Mouse (Mus musculus) MEL (cell line): ENCODE data around the gene Cpped1. TPM values are rescaled to one million over a fixed set of nuclear protein-coding genes. Genes with fewer than 3 reads are reported as not detected.

Experiments
- DNase-seq: peaks from one replicate; pipeline ENCODE4 v3.0.0; 2011; ENCODE audit warnings: low read depth, low spot score
- H3K27ac ChIP-seq: 2 replicates; pipeline ENCODE4 v1.5.1; 2012; ENCODE audit warnings: low read depth, mild to moderate bottlenecking, control low read depth, low read length, moderate library complexity; ENCODE audit not compliant: control insufficient read depth
- H3K27me3 ChIP-seq, 2 experiments: fragments of 150-350 bp in 1 of 2; sonication (generic) in 1 of 2; 2 replicates each; pipeline ENCODE4 v1.6.1; 2012; ENCODE audit warnings: low read length in 2 of 2, mild to moderate bottlenecking in 2 of 2, improper control_type of control experiment in 1 of 2, moderate library complexity in 1 of 2; ENCODE audit not compliant: insufficient read depth in 2 of 2, control insufficient read depth in 1 of 2
- H3K36me3 ChIP-seq, 2 experiments: 2 replicates each; pipeline ENCODE4 v1.6.1; 2012 to 2014; ENCODE audit warnings: low read length in 2 of 2, improper control_type of control experiment in 1 of 2, inconsistent platforms in 1 of 2, mild to moderate bottlenecking in 1 of 2; ENCODE audit not compliant: insufficient read depth in 2 of 2, control insufficient read depth in 1 of 2
- H3K4me1 ChIP-seq, 2 experiments: fragments of 150-350 bp in 1 of 2; sonication (generic) in 1 of 2; 2 replicates each; pipeline ENCODE4 v1.6.1; 2012; ENCODE audit warnings: low read length in 2 of 2, improper control_type of control experiment in 1 of 2, mild to moderate bottlenecking in 1 of 2; ENCODE audit not compliant: insufficient read depth in 2 of 2, control insufficient read depth in 1 of 2
- H3K4me3 ChIP-seq, 2 experiments: fragments of 150-350 bp in 1 of 2; sonication (generic) in 1 of 2; 2 replicates each; pipeline ENCODE4 v1.5.1; 2012; ENCODE audit warnings: low read depth in 2 of 2, low read length in 2 of 2, mild to moderate bottlenecking in 2 of 2, moderate library complexity in 2 of 2, control low read depth in 1 of 2, improper control_type of control experiment in 1 of 2; ENCODE audit not compliant: control insufficient read depth in 1 of 2, insufficient read depth in 1 of 2
- H3K79me2 ChIP-seq: 2 replicates; pipeline ENCODE4 v1.6.1; 2012; ENCODE audit warnings: mild to moderate bottlenecking, low read length, moderate library complexity; ENCODE audit not compliant: control insufficient read depth, poor library complexity, insufficient read depth
- H3K9ac ChIP-seq: 2 replicates; pipeline ENCODE4 v1.6.1; 2012; ENCODE audit warnings: low read depth, mild to moderate bottlenecking, control low read depth, low read length, moderate library complexity; ENCODE audit not compliant: control insufficient read depth, poor library complexity, severe bottlenecking
- H3K9me3 ChIP-seq: fragments of 150-350 bp; sonication (generic); replicated peaks from 2 replicates; pipeline ENCODE4 v1.6.1; 2012; ENCODE audit warnings: mild to moderate bottlenecking, low read length, improper control_type of control experiment, moderate library complexity; ENCODE audit not compliant: insufficient read depth
- CHD1 ChIP-seq: IDR thresholded peaks from 2 replicates; pipeline ENCODE4 v1.6.1; 2012; ENCODE audit warnings: low read depth, mild to moderate bottlenecking, inconsistent platforms, low read length, improper control_type of control experiment
- CTCF ChIP-seq, 3 experiments: IDR thresholded peaks in 2 of 3; conservative IDR thresholded peaks in 1 of 3; 2 replicates each; pipeline ENCODE4 v1.5.1; 2011 to 2012; ENCODE audit warnings: low read length in 3 of 3, low read depth in 2 of 3, mild to moderate bottlenecking in 2 of 3, improper control_type of control experiment in 1 of 3, inconsistent platforms in 1 of 3, mixed read lengths in 1 of 3, moderate library complexity in 1 of 3; ENCODE audit not compliant: control insufficient read depth in 1 of 3, insufficient read depth in 1 of 3, poor library complexity in 1 of 3, severe bottlenecking in 1 of 3
- E2F4 ChIP-seq: IDR thresholded peaks from 2 replicates; pipeline ENCODE4 v1.6.1; 2011; ENCODE audit warnings: low read depth, low read length, improper control_type of control experiment, borderline replicate concordance
- ELF1 ChIP-seq: IDR thresholded peaks from 2 replicates; pipeline ENCODE4 v1.6.1; 2014; ENCODE audit warnings: low read depth, mild to moderate bottlenecking, inconsistent platforms, low read length, improper control_type of control experiment, moderate library complexity
- EP300 ChIP-seq, 2 experiments: IDR thresholded peaks; 2 replicates each; pipeline ENCODE4 v1.6.1; 2011; ENCODE audit warnings: improper control_type of control experiment in 2 of 2, low read length in 2 of 2, low read depth in 1 of 2, mild to moderate bottlenecking in 1 of 2
- HCFC1 ChIP-seq: IDR thresholded peaks from 2 replicates; pipeline ENCODE4 v1.6.1; 2012; ENCODE audit warnings: low read depth, mild to moderate bottlenecking, inconsistent platforms, low read length, improper control_type of control experiment, moderate library complexity
- JUND ChIP-seq: IDR thresholded peaks from 2 replicates; pipeline ENCODE4 v1.6.1; 2011; ENCODE audit warnings: low read depth, mild to moderate bottlenecking, improper control_type of control experiment, low read length
- KAT2A ChIP-seq: conservative IDR thresholded peaks from 2 replicates; pipeline ENCODE4 v1.6.1; 2012; ENCODE audit warnings: low read depth, low read length, improper control_type of control experiment, inconsistent platforms
- MXI1 ChIP-seq: IDR thresholded peaks from 2 replicates; pipeline ENCODE4 v1.6.1; 2011; ENCODE audit warnings: mild to moderate bottlenecking, low read depth, low read length, improper control_type of control experiment
- NELFE ChIP-seq: IDR thresholded peaks from 2 replicates; pipeline ENCODE4 v1.6.1; 2011; ENCODE audit warnings: low read depth, low read length, improper control_type of control experiment
- NRF1 ChIP-seq: IDR thresholded peaks from 2 replicates; pipeline ENCODE4 v1.6.1; 2014; ENCODE audit warnings: low read depth, mild to moderate bottlenecking, inconsistent platforms, low read length, improper control_type of control experiment, moderate library complexity; ENCODE audit not compliant: poor library complexity, insufficient read depth, severe bottlenecking
- POLR2A ChIP-seq, 2 experiments: IDR thresholded peaks; 2 replicates each; pipeline ENCODE4 v1.6.1; 2011 to 2012; ENCODE audit warnings: low read length in 2 of 2, mild to moderate bottlenecking in 2 of 2, control low read depth in 1 of 2, improper control_type of control experiment in 1 of 2, low read depth in 1 of 2, moderate library complexity in 1 of 2; ENCODE audit not compliant: control insufficient read depth in 1 of 2, insufficient read depth in 1 of 2, poor library complexity in 1 of 2
- POLR2AphosphoS5 ChIP-seq: IDR thresholded peaks from 2 replicates; pipeline ENCODE4 v1.6.1; 2012; ENCODE audit warnings: low read depth, borderline replicate concordance, mild to moderate bottlenecking, inconsistent platforms, low read length, moderate library complexity, mixed read lengths
- SIN3A ChIP-seq: IDR thresholded peaks from 2 replicates; pipeline ENCODE4 v1.6.1; 2012; ENCODE audit warnings: low read length, improper control_type of control experiment, inconsistent platforms
- TAL1 ChIP-seq: IDR thresholded peaks from 2 replicates; pipeline ENCODE4 v1.6.1; 2012; ENCODE audit warnings: mild to moderate bottlenecking, inconsistent platforms, low read length, moderate library complexity, mixed read lengths
- USF1 ChIP-seq: IDR thresholded peaks from 2 replicates; pipeline ENCODE4 v1.6.1; 2014; ENCODE audit warnings: low read depth, mild to moderate bottlenecking, inconsistent platforms, low read length, improper control_type of control experiment, moderate library complexity
- ZC3H11A ChIP-seq: IDR thresholded peaks from 2 replicates; pipeline ENCODE4 v1.6.1; 2012; ENCODE audit warnings: low read depth, mild to moderate bottlenecking, inconsistent platforms, low read length, improper control_type of control experiment
- ZNF384 ChIP-seq: IDR thresholded peaks from 2 replicates; pipeline ENCODE4 v1.6.1; 2012; ENCODE audit warnings: low read depth, mild to moderate bottlenecking, inconsistent platforms, low read length, improper control_type of control experiment
- polyA plus RNA-seq, 2 experiments: library from polyadenylated mRNA; stranded (reverse) in 1 of 2; unstranded in 1 of 2; fragments of >175 nt in 1 of 2; fragments of >200 nt in 1 of 2; gene quantifications; 2 replicates each; pipeline versions ENCODE4 v1.2.1 to v1.2.4; 2012; ENCODE audit warnings: low replicate concordance in 2 of 2, low read depth in 1 of 2; ENCODE audit not compliant: insufficient read length in 2 of 2, insufficient read depth in 1 of 2, missing spikeins in 1 of 2
- total RNA-seq: library from RNA; depleted of rRNA; stranded (reverse); fragments of 300-350 nt; gene quantifications from 2 replicates; pipeline ENCODE4 v1.2.3, GENCODE M21; 2012

Gene Cpped1
- total and polyA plus RNA-seq, 3 experiments = 14.1 to 29.9 TPM; not detected in 1

DNA sequence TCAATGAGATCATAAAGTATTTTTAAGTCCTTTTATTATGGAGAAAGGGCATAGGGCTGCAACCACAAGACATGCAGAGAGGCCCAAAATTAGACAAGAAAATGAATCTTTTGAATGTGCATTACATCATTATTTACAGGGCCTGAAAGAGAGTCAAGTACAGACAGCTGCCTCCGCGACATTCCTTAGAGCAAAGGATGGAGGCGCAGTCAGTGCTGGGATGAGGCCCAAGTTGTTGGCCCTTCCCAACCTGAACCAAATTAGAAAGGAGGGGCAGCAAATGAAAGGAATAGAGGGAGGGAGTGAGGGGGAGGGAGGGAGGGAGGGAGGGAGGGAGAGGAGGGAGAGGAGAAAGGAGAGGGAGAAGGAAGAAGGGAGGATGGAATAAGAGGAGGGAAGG lies 132.7 kb downstream of the Cpped1 start:
- Histone ChIP-seq H3K4me3 (no peak overlapping the region), H3K79me2 (no peaks in the 10 kb centered on the region), H3K4me1 (no peaks in the 10 kb centered on the region), H3K9me3 (no peaks in the 10 kb centered on the region), H3K27ac (no peak overlapping the region), H3K36me3 (no peaks in the 10 kb centered on the region), H3K9ac (no peak overlapping the region), H3K27me3 (no peaks in the 10 kb centered on the region)
- no peak for DNase-seq
- TF ChIP-seq POLR2AphosphoS5 = no peak
- no peak for TF ChIP-seq POLR2A (IDR thresholded peaks at IDR 0.05; ENCODE audit: control insufficient read depth in 1 of 2, insufficient read depth in 1 of 2, low read depth in 1 of 2, low read length in 2 of 2, poor library complexity in 1 of 2)
- TF ChIP-seq CTCF (IDR thresholded peaks at IDR 0.05 in 2 of 3, conservative IDR thresholded peaks at IDR 0.05 in 1 of 3; ENCODE audit: control insufficient read depth in 1 of 3, insufficient read depth in 1 of 3, low read depth in 2 of 3, low read length in 3 of 3, poor library complexity in 1 of 3, severe bottlenecking in 1 of 3) = no peak
- TF ChIP-seq NELFE = no peak
- no peak for TF ChIP-seq JUND
- no peak for TF ChIP-seq SIN3A
- TF ChIP-seq HCFC1 = no peak
- no peak for TF ChIP-seq E2F4
- no peak for TF ChIP-seq USF1
- no peak for TF ChIP-seq KAT2A
- no peak for TF ChIP-seq CHD1
- TF ChIP-seq TAL1 = no peak
- TF ChIP-seq ELF1 = no peak
- TF ChIP-seq EP300 (IDR thresholded peaks at IDR 0.05; ENCODE audit: low read depth in 1 of 2, low read length in 2 of 2) = no peak

- Histone ChIP-seq H3K9ac (no peak overlapping the region), H3K79me2 (no peaks in the 10 kb centered on the region), H3K9me3 (no peaks in the 10 kb centered on the region), H3K4me3 (no peak overlapping the region), H3K27ac (no peak overlapping the region), H3K27me3 (no peaks in the 10 kb centered on the region), H3K36me3 (no peaks in the 10 kb centered on the region), H3K4me1 (no peaks in the 10 kb centered on the region)
- no peak for DNase-seq
- no peak for TF ChIP-seq ZNF384
- no peak for TF ChIP-seq NRF1
- no peak for TF ChIP-seq ZC3H11A
- no peak for TF ChIP-seq MXI1
These were observed 134.9 kb downstream of the Cpped1 start for GRCm38 (mm10) chr16:11774321-11774720.
